Comparison of ENCODE assay signal across 19 mouse cellular contexts in genomic region chr15:52236220-52236619, GRCm38 (mm10).
A peak's percentile ranks its signal among the peaks of the same experiment; 100 is the strongest.
DNase-seq lines count a peak whose midpoint lies in the region; ATAC-seq and TF ChIP-seq lines count a peak whose summit lies in the region.
"Had no signal": no experiment of that assay in that cellular context is flagged by ENCODE, and none has a peak within 500 bp of the region (broad histone marks: within the 10 kb centered on the region; RNA-seq: fewer than 3 reads in every experiment).

No protein-coding gene starts in this region.

- no peaks in the 10 kb centered on the region for H3K9me3 ChIP-seq in heart, postnatal 0 days (replicated peaks; ENCODE audit: control insufficient read depth, low read length)
- no peaks in the 10 kb centered on the region for H3K9me3 ChIP-seq in embryonic facial prominence, embryonic 14.5 days (ENCODE audit: control insufficient read depth, low read length)
- H3K9me3 ChIP-seq: embryonic facial prominence, embryonic 13.5 days; forebrain, embryonic 13.5 days; G1E; hindbrain, embryonic 10.5 days; midbrain, embryonic 13.5 days had no signal

- no peaks in the 10 kb centered on the region for H3K36me3 ChIP-seq in heart, postnatal 0 days (replicated peaks; ENCODE audit: control insufficient read depth, insufficient read depth, low read length)
- no peaks in the 10 kb centered on the region for H3K36me3 ChIP-seq in embryonic facial prominence, embryonic 14.5 days (ENCODE audit: control insufficient read depth, insufficient read depth, low read length)
- H3K36me3 ChIP-seq: embryonic facial prominence, embryonic 13.5 days; G1E; hindbrain, embryonic 10.5 days; midbrain, embryonic 13.5 days had no signal

- no peak overlapping the region for H3K4me3 ChIP-seq in heart, postnatal 0 days (ENCODE audit: low read depth, low read length)
- H3K4me3 ChIP-seq in embryonic facial prominence, embryonic 14.5 days (ENCODE audit: low read depth, low read length), result no peak overlapping the region
- H3K4me3 ChIP-seq: embryonic facial prominence, embryonic 13.5 days; forebrain, embryonic 13.5 days; hindbrain, embryonic 10.5 days; midbrain, embryonic 13.5 days had no signal

- DNase-seq in heart, postnatal 0 days (ENCODE audit: low spot score), result no peak
- DNase-seq in heart, postnatal 36 days, result no peak
- DNase-seq in 416B (ENCODE audit: low read depth), result peak; percentile 64
- DNase-seq in embryonic facial prominence, embryonic 14.5 days (ENCODE audit: low spot score), result peak; percentile 4
- peak; percentile 1 for DNase-seq in lung, postnatal 14 days
- DNase-seq in cerebellum, adult 11-12 months, result no peak
- DNase-seq in layer of hippocampus, adult 11-12 months (ENCODE audit: low spot score), result no peak
- no peak for DNase-seq in layer of hippocampus, postnatal 14 days (ENCODE audit: low spot score in 2 of 2)
- DNase-seq: adrenal gland, postnatal 14 days; cerebellum, adult 9-11 months; gastrocnemius, postnatal 36 days; kidney, adult 11 months; layer of hippocampus, postnatal 36 days had no signal

- no peak for TF ChIP-seq CTCF in heart, postnatal 0 days (IDR thresholded peaks at IDR 0.05; ENCODE audit: low read depth)

- H3K9ac ChIP-seq in heart, postnatal 0 days (replicated peaks; ENCODE audit: low read depth, low read length), result no peak overlapping the region
- no peak overlapping the region for H3K9ac ChIP-seq in embryonic facial prominence, embryonic 14.5 days (ENCODE audit: low read depth, low read length)
- H3K9ac ChIP-seq: embryonic facial prominence, embryonic 13.5 days; forebrain, embryonic 13.5 days; midbrain, embryonic 13.5 days had no signal

- H3K27me3 ChIP-seq in heart, postnatal 0 days (ENCODE audit: control insufficient read depth, insufficient read depth, low read length), result no peaks in the 10 kb centered on the region
- no peaks in the 10 kb centered on the region for H3K27me3 ChIP-seq in embryonic facial prominence, embryonic 14.5 days (replicated peaks; ENCODE audit: control insufficient read depth, insufficient read depth, low read length)
- H3K27me3 ChIP-seq: embryonic facial prominence, embryonic 13.5 days; forebrain, embryonic 13.5 days; midbrain, embryonic 13.5 days had no signal

- no peaks in the 10 kb centered on the region for H3K4me1 ChIP-seq in heart, postnatal 0 days (ENCODE audit: control insufficient read depth, insufficient read depth)
- H3K4me1 ChIP-seq in embryonic facial prominence, embryonic 14.5 days (ENCODE audit: control insufficient read depth, insufficient read depth, low read length), result no peaks in the 10 kb centered on the region
- H3K4me1 ChIP-seq: embryonic facial prominence, embryonic 13.5 days; forebrain, embryonic 13.5 days; hindbrain, embryonic 10.5 days; midbrain, embryonic 13.5 days had no signal

- intact Hi-C loops in heart, postnatal 36 days (cut with DNase I), result no loop called here

- no peak overlapping the region for H3K4me2 ChIP-seq in heart, postnatal 0 days (ENCODE audit: low read depth, low read length)
- no peak overlapping the region for H3K4me2 ChIP-seq in embryonic facial prominence, embryonic 14.5 days (ENCODE audit: low read depth, low read length)
- H3K4me2 ChIP-seq: embryonic facial prominence, embryonic 13.5 days; forebrain, embryonic 13.5 days; midbrain, embryonic 13.5 days had no signal

- ATAC-seq in heart, postnatal 0 days (ENCODE audit: insufficient read depth, low read depth), result 0 out of 2 replicates have a peak, but pooled peaks have one; percentile 27
- ATAC-seq in embryonic facial prominence, embryonic 14.5 days (ENCODE audit: low read depth), result no peak
- ATAC-seq: forebrain, embryonic 13.5 days; hindbrain, postnatal 0 days; midbrain, embryonic 13.5 days had no signal

- WGBS in heart, postnatal 0 days, result 40% methylated on average over 8 of the region's 8 CpGs
- 54% methylated on average over 8 of the region's 8 CpGs for WGBS in embryonic facial prominence, embryonic 14.5 days

- H3K27ac ChIP-seq in heart, postnatal 0 days (ENCODE audit: low read depth), result peak overlapping the region; percentile 30; the same call in 1 of the 2 replicates
- no peak overlapping the region for H3K27ac ChIP-seq in embryonic facial prominence, embryonic 14.5 days (replicated peaks; ENCODE audit: low read depth, low read length)
- H3K27ac ChIP-seq: embryonic facial prominence, embryonic 13.5 days; forebrain, embryonic 13.5 days; hindbrain, embryonic 10.5 days; hindbrain, postnatal 0 days; midbrain, embryonic 13.5 days had no signal

- TF ChIP-seq EP300 in heart, postnatal 0 days (IDR thresholded peaks at IDR 0.05; ENCODE audit: low read depth), result no peak

Comparison
In these comparisons a context has a peak if more than half of its experiments do, and no peak if none do; other contexts are left out.
1. DNase-seq: peak in 416B (single experiment), embryonic facial prominence, embryonic 14.5 days (single experiment) and lung, postnatal 14 days (single experiment); none in heart, postnatal 0 days (single experiment), heart, postnatal 36 days (0 of 2), cerebellum, adult 11-12 months (single experiment), layer of hippocampus, adult 11-12 months (single experiment) and layer of hippocampus, postnatal 14 days (0 of 2).